Mouse (Mus musculus): ENCODE measurements around the gene Cldn7. TPM values are rescaled to one million over a fixed set of nuclear protein-coding genes. Genes with fewer than 3 reads are reported as not detected.

Gene Cldn7
- total RNA-seq, 4 experiments from 2014 or later, result 0.55 TPM; not detected in 3

- no peak for DNase-seq
Observed at GRCm38 (mm10) chr11:69992396-69992795, 27.8 kb downstream of the Cldn7 start.

GRCm38 (mm10) chr11:69992932-69993331 lies 28.4 kb downstream of the Cldn7 start:
- DNase-seq, result no peak

- DNase-seq, result no peak
Observed at GRCm38 (mm10) chr11:69994401-69995090, 30.0 kb downstream of the Cldn7 start.

GRCm38 (mm10) chr11:69995391-69995960 lies 30.9 kb downstream of the Cldn7 start, which contains the start of gene Phf23:
Gene Phf23 (plus strand): TSS chr11:69995777.
- DNase-seq, result peak; percentile 99

- no peak for DNase-seq
Observed at GRCm38 (mm10) chr11:69996161-69997061, 31.8 kb downstream of the Cldn7 start.

- DNase-seq, result peak; percentile 84
Observed at GRCm38 (mm10) chr11:69997070-69997509, 32.5 kb downstream of the Cldn7 start.

- no peak for DNase-seq
Observed at GRCm38 (mm10) chr11:69998567-69999491, 34.2 kb downstream of the Cldn7 start.

- no peak for DNase-seq
Observed at GRCm38 (mm10) chr11:69999666-70000065, 35.1 kb downstream of the Cldn7 start.

- DNase-seq, result peak; percentile 92
Observed at GRCm38 (mm10) chr11:70000396-70000898, 35.9 kb downstream of the Cldn7 start, which contains the start of gene Dvl2. Gene Dvl2 (plus strand): TSS chr11:70000595.

GRCm38 (mm10) chr11:70001159-70001558 lies 36.6 kb downstream of the Cldn7 start:
- no peak for DNase-seq

- no peak for DNase-seq
Observed at GRCm38 (mm10) chr11:70001865-70002264, 37.3 kb downstream of the Cldn7 start.

GRCm38 (mm10) chr11:70002471-70002870 lies 37.9 kb downstream of the Cldn7 start:
- DNase-seq, result no peak

GRCm38 (mm10) chr11:70005521-70005920 lies 40.9 kb downstream of the Cldn7 start:
- DNase-seq, result no peak

- no peak for DNase-seq
Observed at GRCm38 (mm10) chr11:70010033-70010432, 45.5 kb downstream of the Cldn7 start.

- no peak for DNase-seq
Observed at GRCm38 (mm10) chr11:70010548-70010947, 46.0 kb downstream of the Cldn7 start.

- no peak for DNase-seq
Observed at GRCm38 (mm10) chr11:70010961-70011360, 46.4 kb downstream of the Cldn7 start.

GRCm38 (mm10) chr11:70012931-70013330 lies 48.4 kb downstream of the Cldn7 start:
- DNase-seq, result no peak

- no peak for DNase-seq
Observed at GRCm38 (mm10) chr11:70013408-70013807, 48.8 kb downstream of the Cldn7 start.

GRCm38 (mm10) chr11:70014051-70014450 lies 49.5 kb downstream of the Cldn7 start:
- no peak for DNase-seq

GRCm38 (mm10) chr11:70014880-70015558 lies 50.4 kb downstream of the Cldn7 start, which contains the start of gene Acadvl:
Gene Acadvl (minus strand): TSS chr11:70015411.
- DNase-seq, result peak; percentile 90

- no peak for DNase-seq
Observed at GRCm38 (mm10) chr11:70015677-70016076, 51.1 kb downstream of the Cldn7 start.
